Comparison of ENCODE assay signal across 16 mouse cellular contexts in genomic region chr10:107053846-107054624, GRCm38 (mm10).
"Had no signal": no experiment of that assay in that cellular context is flagged by ENCODE, and none has a peak within 500 bp of the region (broad histone marks: within the 10 kb centered on the region; RNA-seq: fewer than 3 reads in every experiment).

No protein-coding gene starts in this region.

- H3K36me3 ChIP-seq: midbrain, embryonic 10.5 days; midbrain, embryonic 12.5 days; neural tube, embryonic 13.5 days; stomach, embryonic 15.5 days had no signal

- H3K4me1 ChIP-seq: midbrain, embryonic 10.5 days; midbrain, embryonic 12.5 days; neural tube, embryonic 13.5 days; stomach, embryonic 15.5 days had no signal

- H3K4me2 ChIP-seq: midbrain, embryonic 12.5 days; neural tube, embryonic 13.5 days; stomach, embryonic 15.5 days had no signal

- H3K9ac ChIP-seq: liver, embryonic 14.5 days; midbrain, embryonic 12.5 days; neural tube, embryonic 13.5 days; stomach, embryonic 15.5 days had no signal

- DNase-seq: lung, adult 18-20 months; lung, postnatal 14 days; lung, postnatal 4 days; midbrain, embryonic 14.5 days; right cerebral cortex, postnatal 14 days; thymus, adult 2 months; thymus, postnatal 25 days; thymus, postnatal 4 days had no signal

- ATAC-seq: midbrain, embryonic 16.5 days had no signal

- H3K27me3 ChIP-seq: midbrain, embryonic 12.5 days; neural tube, embryonic 13.5 days; stomach, embryonic 15.5 days had no signal

- H3K4me3 ChIP-seq: midbrain, embryonic 10.5 days; midbrain, embryonic 12.5 days; myocyte; neural tube, embryonic 13.5 days; stomach, embryonic 15.5 days had no signal

- H3K9me3 ChIP-seq: midbrain, embryonic 10.5 days; midbrain, embryonic 12.5 days; neural tube, embryonic 13.5 days; stomach, embryonic 15.5 days had no signal

- H3K27ac ChIP-seq: liver, embryonic 14.5 days; midbrain, embryonic 10.5 days; midbrain, embryonic 12.5 days; neural tube, embryonic 13.5 days; stomach, embryonic 15.5 days; stomach, postnatal 0 days had no signal
